Mouse (Mus musculus): ENCODE measurements around the gene C1qtnf2. TPM values are rescaled to one million over a fixed set of nuclear protein-coding genes. Genes with fewer than 3 reads are reported as not detected.

C1qtnf2 gene
- polyA plus RNA-seq, 1 experiment from 2014 or later, result 32.7 TPM

DNA sequence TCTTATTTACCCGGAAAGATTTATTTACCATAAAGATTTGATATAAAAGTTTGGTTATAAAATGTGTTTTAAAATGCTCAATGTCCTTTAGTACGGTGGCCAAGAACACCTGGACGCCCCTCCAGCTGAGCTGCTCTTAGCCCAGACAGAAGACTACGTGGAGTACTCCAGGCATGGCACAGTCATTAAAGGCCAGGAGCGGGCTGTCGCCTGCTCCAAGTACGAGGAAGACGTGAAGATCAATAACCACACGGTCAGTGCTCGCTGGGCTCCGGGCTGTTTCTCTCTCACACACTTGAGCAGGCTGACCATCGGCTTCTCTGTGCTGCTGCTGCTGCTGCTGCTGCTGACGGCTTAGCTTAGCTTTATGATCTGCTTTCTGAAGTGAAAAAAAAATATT is 30.9 kb upstream of the C1qtnf2 start:
- no peaks in the 10 kb centered on the region for H3K27me3 ChIP-seq (replicated peaks; ENCODE audit: control insufficient read depth, insufficient read depth, low read length)
- ATAC-seq (ENCODE audit: low read depth) (no peak), DNase-seq (ENCODE audit: low spot score) (no peak)
- H3K4me3 ChIP-seq (ENCODE audit: low read depth, low read length), result no peak overlapping the region
- peaks cover 94% of the 10 kb centered on the region for H3K36me3 ChIP-seq (ENCODE audit: control insufficient read depth, insufficient read depth, low read length)
- H3K27ac ChIP-seq (replicated peaks; ENCODE audit: low read depth, low read length), result no peak overlapping the region
- WGBS, result 94% methylated on average over 13 of the region's 13 CpGs
- no peaks in the 10 kb centered on the region for H3K9me3 ChIP-seq (ENCODE audit: control insufficient read depth, low read length)
- no peaks in the 10 kb centered on the region for H3K4me1 ChIP-seq (ENCODE audit: control insufficient read depth, insufficient read depth, low read length)
- no peak overlapping the region for H3K4me2 ChIP-seq (ENCODE audit: low read depth, low read length)
- H3K9ac ChIP-seq (ENCODE audit: low read depth, low read length), result no peak overlapping the region

DNA sequence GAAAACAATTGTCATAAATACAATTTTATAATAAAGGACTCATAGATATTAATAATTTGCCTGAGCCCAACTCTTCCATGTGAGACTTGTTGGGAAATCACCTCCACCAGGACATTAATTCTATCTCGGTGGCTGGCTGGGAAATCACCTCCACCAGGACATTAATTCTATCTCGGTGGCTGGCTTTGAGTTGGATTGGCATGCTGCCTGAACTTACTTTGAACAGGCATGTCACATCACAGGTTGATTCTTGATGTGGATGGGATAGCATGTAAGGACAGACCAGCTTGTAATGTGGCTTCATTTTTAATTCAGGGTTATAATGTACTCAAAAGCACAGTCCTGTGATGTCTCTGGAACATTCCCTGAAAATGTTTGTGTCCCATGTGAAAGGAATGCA is 24.2 kb upstream of the C1qtnf2 start:
- no peak overlapping the region for H3K4me3 ChIP-seq (ENCODE audit: low read depth, low read length)
- no peaks in the 10 kb centered on the region for H3K27me3 ChIP-seq (replicated peaks; ENCODE audit: control insufficient read depth, insufficient read depth, low read length)
- DNase-seq (ENCODE audit: low spot score) (no peak), ATAC-seq (ENCODE audit: low read depth) (no peak)
- no peak overlapping the region for H3K4me2 ChIP-seq (ENCODE audit: low read depth, low read length)
- no peak overlapping the region for H3K9ac ChIP-seq (ENCODE audit: low read depth, low read length)
- WGBS, result 72% methylated on average over 2 of the region's 2 CpGs
- H3K4me1 ChIP-seq (ENCODE audit: control insufficient read depth, insufficient read depth, low read length), result no peaks in the 10 kb centered on the region
- H3K9me3 ChIP-seq (ENCODE audit: control insufficient read depth, low read length), result no peaks in the 10 kb centered on the region
- no peak overlapping the region for H3K27ac ChIP-seq (replicated peaks; ENCODE audit: low read depth, low read length)
- H3K36me3 ChIP-seq (ENCODE audit: control insufficient read depth, insufficient read depth, low read length), result peaks cover 28% of the 10 kb centered on the region

GRCm38 (mm10) chr11:43451322-43451721 is 22.8 kb upstream of the C1qtnf2 start:
- no peaks in the 10 kb centered on the region for H3K9me3 ChIP-seq (ENCODE audit: control insufficient read depth, low read length)
- ATAC-seq (ENCODE audit: low read depth) (no peak), DNase-seq (ENCODE audit: low spot score) (no peak)
- H3K4me2 ChIP-seq (ENCODE audit: low read depth, low read length), result no peak overlapping the region
- H3K9ac ChIP-seq (ENCODE audit: low read depth, low read length), result no peak overlapping the region
- H3K4me3 ChIP-seq (ENCODE audit: low read depth, low read length), result no peak overlapping the region
- H3K4me1 ChIP-seq (ENCODE audit: control insufficient read depth, insufficient read depth, low read length), result no peaks in the 10 kb centered on the region
- no peak overlapping the region for H3K27ac ChIP-seq (replicated peaks; ENCODE audit: low read depth, low read length)
- H3K36me3 ChIP-seq (ENCODE audit: control insufficient read depth, insufficient read depth, low read length), result peaks cover 14% of the 10 kb centered on the region
- no peaks in the 10 kb centered on the region for H3K27me3 ChIP-seq (replicated peaks; ENCODE audit: control insufficient read depth, insufficient read depth, low read length)
- WGBS, result 72% methylated on average over 4 of the region's 4 CpGs

- Histone ChIP-seq H3K4me2 (ENCODE audit: low read depth, low read length) (no peak overlapping the region), H3K9ac (ENCODE audit: low read depth, low read length) (no peak overlapping the region), H3K9me3 (ENCODE audit: control insufficient read depth, low read length) (no peaks in the 10 kb centered on the region), H3K27me3 (replicated peaks; ENCODE audit: control insufficient read depth, insufficient read depth, low read length) (no peaks in the 10 kb centered on the region), H3K27ac (replicated peaks; ENCODE audit: low read depth, low read length) (no peak overlapping the region), H3K4me1 (ENCODE audit: control insufficient read depth, insufficient read depth, low read length) (no peaks in the 10 kb centered on the region), H3K4me3 (ENCODE audit: low read depth, low read length) (no peak overlapping the region), H3K36me3 (ENCODE audit: control insufficient read depth, insufficient read depth, low read length) (peaks cover 4% of the 10 kb centered on the region)
- 76% methylated on average over 2 of the region's 2 CpGs for WGBS
- DNase-seq (ENCODE audit: low spot score), result peak; percentile 34
- ATAC-seq (ENCODE audit: low read depth), result no peak
Observed at GRCm38 (mm10) chr11:43452266-43452665, 21.8 kb upstream of the C1qtnf2 start.

- ATAC-seq (ENCODE audit: low read depth), result no peak
Observed at GRCm38 (mm10) chr11:43463204-43463603, 10.9 kb upstream of the C1qtnf2 start.

DNA sequence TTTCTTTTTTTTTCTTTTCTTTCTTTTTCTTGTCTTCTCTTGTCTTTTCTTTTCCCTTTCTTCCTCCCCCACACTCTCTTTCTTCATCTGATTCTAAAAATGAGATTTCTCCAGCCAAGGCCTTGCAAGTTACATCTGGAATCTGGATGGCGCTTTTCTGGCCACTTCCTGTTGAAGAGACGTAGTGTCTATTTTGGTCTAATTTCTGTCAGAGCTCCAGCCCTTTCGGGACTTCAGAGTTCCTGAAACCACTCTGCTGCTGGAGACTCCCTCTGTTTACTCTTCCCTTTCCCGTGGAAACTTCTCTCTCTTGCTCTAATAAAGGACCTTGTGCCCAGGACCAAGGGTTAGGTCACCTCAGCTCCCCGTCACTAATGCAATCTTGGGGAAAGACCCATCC is 4.0 kb upstream of the C1qtnf2 start:
- WGBS, result 36% methylated on average over 5 of the region's 5 CpGs
- Histone ChIP-seq H3K27me3 (replicated peaks; ENCODE audit: control insufficient read depth, insufficient read depth, low read length) (no peaks in the 10 kb centered on the region), H3K4me3 (ENCODE audit: low read depth, low read length) (no peak overlapping the region), H3K4me1 (ENCODE audit: control insufficient read depth, insufficient read depth, low read length) (peaks cover 8% of the 10 kb centered on the region; the same call in 1 of the 2 replicates), H3K9ac (ENCODE audit: low read depth, low read length) (no peak overlapping the region), H3K27ac (replicated peaks; ENCODE audit: low read depth, low read length) (peak overlapping the region; percentile 59; the same call in 1 of the 2 replicates), H3K36me3 (ENCODE audit: control insufficient read depth, insufficient read depth, low read length) (no peaks in the 10 kb centered on the region), H3K9me3 (ENCODE audit: control insufficient read depth, low read length) (no peaks in the 10 kb centered on the region), H3K4me2 (ENCODE audit: low read depth, low read length) (no peak overlapping the region)
- DNase-seq (ENCODE audit: low spot score) (peak; percentile 64), ATAC-seq (ENCODE audit: low read depth) (no peak)

More at GRCm38 (mm10) chr11:43463204-43463603, 10.9 kb upstream of the C1qtnf2 start:
- H3K4me1 ChIP-seq (ENCODE audit: control insufficient read depth, insufficient read depth, low read length), result no peaks in the 10 kb centered on the region
- H3K36me3 ChIP-seq (ENCODE audit: control insufficient read depth, insufficient read depth, low read length), result no peaks in the 10 kb centered on the region
- no peak for DNase-seq (ENCODE audit: low spot score)
- no peak overlapping the region for H3K27ac ChIP-seq (replicated peaks; ENCODE audit: low read depth, low read length)
- no peak overlapping the region for H3K4me3 ChIP-seq (ENCODE audit: low read depth, low read length)
- no peaks in the 10 kb centered on the region for H3K9me3 ChIP-seq (ENCODE audit: control insufficient read depth, low read length)
- 94% methylated on average over 25 of the region's 25 CpGs for WGBS
- no peak overlapping the region for H3K9ac ChIP-seq (ENCODE audit: low read depth, low read length)
- no peaks in the 10 kb centered on the region for H3K27me3 ChIP-seq (replicated peaks; ENCODE audit: control insufficient read depth, insufficient read depth, low read length)
- H3K4me2 ChIP-seq (ENCODE audit: low read depth, low read length), result no peak overlapping the region

DNA sequence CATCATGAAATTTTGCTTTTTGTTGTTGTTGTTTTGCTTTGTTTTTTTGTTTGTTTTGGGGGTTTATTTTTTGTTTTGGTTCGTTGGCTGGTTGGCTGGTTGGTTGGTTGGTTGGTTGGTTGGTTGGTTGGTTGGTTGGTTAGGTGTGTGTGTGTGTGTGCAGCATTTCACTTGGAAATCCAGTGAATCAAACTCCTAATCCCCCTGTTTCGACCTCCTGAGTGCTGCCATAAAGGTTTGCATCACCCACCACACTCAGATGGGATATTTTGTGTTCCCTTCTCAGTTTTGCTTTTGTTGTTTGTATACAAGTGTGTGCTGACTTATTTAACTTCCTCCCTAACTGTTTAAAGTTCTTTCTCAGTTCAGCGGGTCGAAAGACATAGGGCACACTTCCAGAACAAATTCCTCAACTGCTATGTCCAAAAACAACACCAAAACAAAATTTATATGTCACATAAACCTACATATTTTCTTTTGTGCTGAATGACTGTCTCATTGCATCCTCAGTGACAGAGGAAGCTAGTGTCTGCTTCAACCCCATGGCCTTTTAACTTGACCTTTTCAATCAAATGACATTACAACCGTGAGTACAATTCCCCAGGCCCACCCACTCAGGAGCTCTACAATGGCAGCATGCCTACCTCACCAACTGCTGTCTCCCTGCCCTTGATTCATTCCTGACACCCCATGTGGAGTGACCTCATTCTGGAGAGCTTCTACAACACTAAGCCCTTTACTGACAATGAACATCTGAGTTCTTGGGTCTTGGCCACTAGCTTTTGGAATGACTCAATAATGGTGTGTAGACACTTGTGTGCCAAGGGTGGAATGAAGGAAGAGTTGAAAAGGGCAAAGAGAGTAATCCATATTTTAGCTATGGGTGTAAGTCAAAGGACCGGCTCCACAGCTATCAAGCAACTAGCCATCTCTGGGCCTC is 2.9 kb upstream of the C1qtnf2 start:
- ATAC-seq (ENCODE audit: low read depth) (no peak), DNase-seq (ENCODE audit: low spot score) (no peak)
- Histone ChIP-seq H3K4me1 (ENCODE audit: control insufficient read depth, insufficient read depth, low read length) (peaks cover 8% of the 10 kb centered on the region; the same call in 1 of the 2 replicates), H3K9ac (ENCODE audit: low read depth, low read length) (no peak overlapping the region), H3K27ac (replicated peaks; ENCODE audit: low read depth, low read length) (no peak overlapping the region), H3K9me3 (ENCODE audit: control insufficient read depth, low read length) (no peaks in the 10 kb centered on the region), H3K27me3 (replicated peaks; ENCODE audit: control insufficient read depth, insufficient read depth, low read length) (no peaks in the 10 kb centered on the region), H3K36me3 (ENCODE audit: control insufficient read depth, insufficient read depth, low read length) (no peaks in the 10 kb centered on the region), H3K4me2 (ENCODE audit: low read depth, low read length) (no peak overlapping the region), H3K4me3 (ENCODE audit: low read depth, low read length) (no peak overlapping the region)
- 73% methylated on average over 6 of the region's 6 CpGs for WGBS

DNA sequence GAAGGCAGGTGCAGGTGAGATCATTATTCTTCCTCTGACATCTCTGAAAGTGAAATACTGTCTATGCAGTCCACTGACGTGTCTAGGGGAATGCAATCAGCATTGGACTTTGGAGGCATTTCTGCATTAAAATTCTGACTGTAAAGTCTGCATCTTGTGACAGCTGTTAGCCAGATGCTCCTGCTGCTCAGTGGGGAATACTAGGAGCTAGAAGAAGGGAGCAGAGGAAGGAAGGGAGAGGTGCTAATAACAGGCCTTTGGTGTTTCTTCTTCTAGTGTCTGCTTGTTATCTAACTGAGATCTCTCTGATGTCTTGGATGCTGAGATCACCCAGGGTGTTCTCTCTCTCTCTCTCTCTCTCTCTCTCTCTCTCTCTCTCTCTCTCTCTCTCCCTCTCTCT is 961 bp upstream of the C1qtnf2 start:
- ATAC-seq (ENCODE audit: low read depth) (peak; percentile 27; the same call in 1 of the 2 replicates), DNase-seq (ENCODE audit: low spot score) (peak; percentile 45)
- Histone ChIP-seq H3K4me1 (ENCODE audit: control insufficient read depth, insufficient read depth, low read length) (peaks cover 8% of the 10 kb centered on the region; the same call in 1 of the 2 replicates), H3K27ac (replicated peaks; ENCODE audit: low read depth, low read length) (0 out of 2 replicates have a peak overlapping the region, but pooled peaks have one; percentile 44), H3K9ac (ENCODE audit: low read depth, low read length) (no peak overlapping the region), H3K36me3 (ENCODE audit: control insufficient read depth, insufficient read depth, low read length) (no peaks in the 10 kb centered on the region), H3K9me3 (ENCODE audit: control insufficient read depth, low read length) (no peaks in the 10 kb centered on the region), H3K4me3 (ENCODE audit: low read depth, low read length) (no peak overlapping the region), H3K4me2 (ENCODE audit: low read depth, low read length) (no peak overlapping the region), H3K27me3 (replicated peaks; ENCODE audit: control insufficient read depth, insufficient read depth, low read length) (no peaks in the 10 kb centered on the region)
- 28% methylated on average over 1 of the region's 1 CpGs for WGBS

Measured in embryonic facial prominence, embryonic 14.5 days (tissue).